Mouse (Mus musculus): ENCODE results near the gene Rab2b.

- TF ChIP-seq CTCF (IDR thresholded peaks at IDR 0.05; ENCODE audit: control insufficient read depth, insufficient read depth, insufficient read length) (no peak), MYOG (IDR thresholded peaks at IDR 0.05; ENCODE audit: control insufficient read depth, extremely low read depth, insufficient read length) (no peak), USF1 (IDR thresholded peaks at IDR 0.05; ENCODE audit: low read depth) (no peak), MYOD1 (IDR thresholded peaks at IDR 0.05; ENCODE audit: control insufficient read depth, insufficient read length, low read depth) (no peak), MAX (IDR thresholded peaks at IDR 0.05) (no peak), FOSL1 (IDR thresholded peaks at IDR 0.05; ENCODE audit: insufficient read depth, low read length, poor library complexity, severe bottlenecking) (no peak)
Measured at GRCm38 (mm10) chr14:52244041-52244689, 35.2 kb downstream of the Rab2b start.
